18 mouse cellular contexts compared by ENCODE assay signal in genomic region chr5:97001153-97001552, GRCm38 (mm10). TPM values are rescaled to one million over a fixed set of nuclear protein-coding genes. Genes with fewer than 3 reads are reported as not detected.
DNase-seq lines count a peak whose midpoint lies in the region; ATAC-seq and TF ChIP-seq lines count a peak whose summit lies in the region.
"Had no signal": no experiment of that assay in that cellular context is flagged by ENCODE, and none has a peak within 500 bp of the region (broad histone marks: within the 10 kb centered on the region; RNA-seq: fewer than 3 reads in every experiment).

No protein-coding gene starts in this region.

- no peak for TF ChIP-seq EP300 in heart, adult 2 months (IDR thresholded peaks at IDR 0.05; ENCODE audit: insufficient read depth, low read depth, low read length)

- H3K79me2 ChIP-seq in heart, adult 2 months (replicated peaks; ENCODE audit: control insufficient read depth, insufficient read depth, low read length), result peaks cover 1% of the 10 kb centered on the region; the same call in 1 of the 2 replicates

- H3K4me1 ChIP-seq in heart, adult 2 months (ENCODE audit: control insufficient read depth, insufficient read depth, low read length), result peaks cover 8% of the 10 kb centered on the region
- peaks cover 41% of the 10 kb centered on the region for H3K4me1 ChIP-seq in intestine, embryonic 14.5 days (replicated peaks; ENCODE audit: control insufficient read depth, insufficient read depth, low read length)
- peaks cover 51% of the 10 kb centered on the region for H3K4me1 ChIP-seq in intestine, embryonic 16.5 days (ENCODE audit: control insufficient read depth, insufficient read depth, low read length)
- H3K4me1 ChIP-seq in intestine, postnatal 0 days (replicated peaks; ENCODE audit: control insufficient read depth, insufficient read depth, low read length), result peaks cover 26% of the 10 kb centered on the region

- peak; percentile 68 for DNase-seq in heart, adult 11 months
- no peak for DNase-seq in heart, adult 2 months
- DNase-seq in intestine, embryonic 14.5 days (ENCODE audit: low spot score), result peak; percentile 46
- peak; percentile 73 for DNase-seq in A20 (ENCODE audit: low read depth, low spot score)
- DNase-seq in thymus, postnatal 36 days, result no peak
- DNase-seq: adrenal gland, postnatal 25 days; cerebellum, adult 2 months; forebrain, postnatal 0 days; layer of hippocampus, postnatal 36 days; lung, adult 18-20 months; midbrain, embryonic 14.5 days; spleen, adult 18-20 months had no signal

- H3K27me3 ChIP-seq in heart, adult 2 months (ENCODE audit: control insufficient read depth, insufficient read depth, low read length), result no peaks in the 10 kb centered on the region
- no peaks in the 10 kb centered on the region for H3K27me3 ChIP-seq in intestine, embryonic 14.5 days (replicated peaks; ENCODE audit: control insufficient read depth, insufficient read depth, low read length)
- no peaks in the 10 kb centered on the region for H3K27me3 ChIP-seq in intestine, embryonic 16.5 days (replicated peaks; ENCODE audit: control insufficient read depth, insufficient read depth, low read length)
- H3K27me3 ChIP-seq in intestine, postnatal 0 days (replicated peaks; ENCODE audit: control insufficient read depth, insufficient read depth, low read length), result no peaks in the 10 kb centered on the region
- H3K27me3 ChIP-seq: heart, embryonic 15.5 days had no signal

- ATAC-seq in intestine, embryonic 14.5 days (replicated peaks; ENCODE audit: low FRiP score, low TSS enrichment, low read depth), result no peak
- no peak for ATAC-seq in intestine, embryonic 16.5 days
- ATAC-seq in intestine, postnatal 0 days, result no peak
- ATAC-seq in cerebellum, adult (ENCODE audit: insufficient number of reproducible peaks, low FRiP score, low TSS enrichment), result no peak
- ATAC-seq: forebrain, postnatal 0 days; hindbrain, embryonic 16.5 days had no signal

- no peak for TF ChIP-seq CTCF in heart, adult 2 months (IDR thresholded peaks at IDR 0.05)
- no peak for TF ChIP-seq CTCF in intestine, postnatal 0 days (IDR thresholded peaks at IDR 0.05; ENCODE audit: low read depth)

- H3K27ac ChIP-seq in heart, adult 2 months, result no peak overlapping the region
- H3K27ac ChIP-seq in intestine, embryonic 14.5 days (ENCODE audit: low read depth), result no peak overlapping the region
- H3K27ac ChIP-seq in intestine, embryonic 16.5 days (ENCODE audit: low read length), result no peak overlapping the region
- H3K27ac ChIP-seq in intestine, postnatal 0 days (ENCODE audit: low read depth, low read length), result no peak overlapping the region
- H3K27ac ChIP-seq: embryonic facial prominence, embryonic 10.5 days; heart, embryonic 15.5 days had no signal

- 82% methylated on average over 10 of the region's 10 CpGs for WGBS in heart, adult 2 months
- WGBS in intestine, embryonic 14.5 days, result 91% methylated on average over 10 of the region's 10 CpGs
- 89% methylated on average over 10 of the region's 10 CpGs for WGBS in intestine, embryonic 16.5 days
- WGBS in intestine, postnatal 0 days, result 79% methylated on average over 10 of the region's 10 CpGs

- TF ChIP-seq POLR2A in heart, adult 2 months (IDR thresholded peaks at IDR 0.05; ENCODE audit: insufficient read depth, low read depth, low read length), result no peak

- H3K9ac ChIP-seq in heart, adult 2 months (ENCODE audit: low read depth, low read length), result no peak overlapping the region
- H3K9ac ChIP-seq in intestine, embryonic 14.5 days (ENCODE audit: low read length), result no peak overlapping the region
- no peak overlapping the region for H3K9ac ChIP-seq in intestine, embryonic 16.5 days (ENCODE audit: low read depth, low read length)
- H3K9ac ChIP-seq in intestine, postnatal 0 days (ENCODE audit: low read depth, low read length), result no peak overlapping the region
- H3K9ac ChIP-seq: forebrain, postnatal 0 days; heart, embryonic 15.5 days had no signal

- no peaks in the 10 kb centered on the region for H3K9me3 ChIP-seq in intestine, embryonic 14.5 days (ENCODE audit: control insufficient read depth, low read length)
- no peaks in the 10 kb centered on the region for H3K9me3 ChIP-seq in intestine, embryonic 16.5 days (ENCODE audit: control insufficient read depth, low read length)
- no peaks in the 10 kb centered on the region for H3K9me3 ChIP-seq in intestine, postnatal 0 days (ENCODE audit: control insufficient read depth)
- H3K9me3 ChIP-seq: embryonic facial prominence, embryonic 10.5 days; heart, embryonic 15.5 days had no signal

- no peak overlapping the region for H3K4me2 ChIP-seq in intestine, embryonic 14.5 days (ENCODE audit: low read length)
- no peak overlapping the region for H3K4me2 ChIP-seq in intestine, embryonic 16.5 days (ENCODE audit: low read depth, low read length)
- H3K4me2 ChIP-seq in intestine, postnatal 0 days (replicated peaks; ENCODE audit: low read depth), result peak overlapping the region; percentile 80; the same call in 1 of the 2 replicates
- H3K4me2 ChIP-seq: heart, embryonic 15.5 days had no signal

- no peak overlapping the region for H3K4me3 ChIP-seq in heart, adult 2 months
- no peak overlapping the region for H3K4me3 ChIP-seq in intestine, embryonic 14.5 days (ENCODE audit: low read depth, low read length)
- H3K4me3 ChIP-seq in intestine, embryonic 16.5 days (ENCODE audit: low read length), result no peak overlapping the region
- no peak overlapping the region for H3K4me3 ChIP-seq in intestine, postnatal 0 days (ENCODE audit: low read depth, low read length)
- H3K4me3 ChIP-seq: embryonic facial prominence, embryonic 10.5 days; heart, embryonic 15.5 days had no signal

- intact Hi-C loops in heart, adult 2 months (cut with DNase I), result no loop called here

- no peaks in the 10 kb centered on the region for H3K36me3 ChIP-seq in heart, adult 2 months (ENCODE audit: control insufficient read depth, insufficient read depth, low read length)
- H3K36me3 ChIP-seq in intestine, embryonic 14.5 days (ENCODE audit: control insufficient read depth, insufficient read depth, low read length), result no peaks in the 10 kb centered on the region
- no peaks in the 10 kb centered on the region for H3K36me3 ChIP-seq in intestine, embryonic 16.5 days (ENCODE audit: control insufficient read depth, insufficient read depth, low read length)
- H3K36me3 ChIP-seq in intestine, postnatal 0 days (ENCODE audit: control insufficient read depth, insufficient read depth), result no peaks in the 10 kb centered on the region; the same call in 1 of the 2 replicates
- H3K36me3 ChIP-seq: embryonic facial prominence, embryonic 10.5 days; heart, embryonic 15.5 days had no signal

RNA-seq across cellular contexts. Expression of gene Bmp2k, which starts 3.7 kb away (rescaled TPM):
- total RNA-seq in heart, adult 2 months (2021), result 1 to 10 TPM; 6.7 to 8.4 TPM
- polyA plus RNA-seq in heart, adult 2 months (2012; rRNA removed), result 2.9 and 3.6 TPM in 2 replicates
- polyA plus RNA-seq in intestine, embryonic 14.5 days (2014; fragmentation: Nextera tagmentation; extraction: Ambion mirVana), result 14.7 and 15.7 TPM in 2 replicates
- polyA plus RNA-seq in intestine, embryonic 16.5 days (2015; fragmentation: Nextera tagmentation; extraction: Ambion mirVana), result 12.5 and 17.2 TPM in 2 replicates
- 21.2 and 23.8 TPM in 2 replicates for polyA plus RNA-seq in intestine, postnatal 0 days (2015; fragmentation: Nextera tagmentation; extraction: Ambion mirVana)

Comparison
In these comparisons a context has a peak if more than half of its experiments do, and no peak if none do; other contexts are left out.
1. DNase-seq: peak in heart, adult 11 months (single experiment), intestine, embryonic 14.5 days (single experiment) and A20 (single experiment); none in heart, adult 2 months (0 of 2) and thymus, postnatal 36 days (0 of 2).